Comparison of ENCODE assay signal across 8 mouse cellular contexts in genomic region chr19:31763951-31764800, GRCm38 (mm10). TPM values are rescaled to one million over a fixed set of nuclear protein-coding genes. Genes with fewer than 3 reads are reported as not detected.
DNase-seq lines count a peak whose midpoint lies in the region; ATAC-seq and TF ChIP-seq lines count a peak whose summit lies in the region.

No protein-coding gene starts in this region.

- peak overlapping the region; percentile 91 for H3K4me2 ChIP-seq in embryonic facial prominence, embryonic 12.5 days (replicated peaks)
- H3K4me2 ChIP-seq in heart, embryonic 12.5 days, result peak overlapping the region; percentile 82
- H3K4me2 ChIP-seq in kidney, embryonic 14.5 days (replicated peaks; ENCODE audit: low read depth, low read length), result peak overlapping the region; percentile 92
- H3K4me2 ChIP-seq in lung, postnatal 0 days (replicated peaks; ENCODE audit: low read depth, low read length), result peak overlapping the region; percentile 81

- under 1% methylated on average over 56 of the region's 56 CpGs for WGBS in embryonic facial prominence, embryonic 12.5 days
- under 1% methylated on average over 56 of the region's 56 CpGs for WGBS in heart, embryonic 12.5 days
- under 1% methylated on average over 56 of the region's 56 CpGs for WGBS in kidney, embryonic 14.5 days
- 1% methylated on average over 53 of the region's 56 CpGs for WGBS in lung, postnatal 0 days

- peaks cover 24% of the 10 kb centered on the region for H3K4me1 ChIP-seq in embryonic facial prominence, embryonic 12.5 days
- H3K4me1 ChIP-seq in heart, embryonic 12.5 days (replicated peaks), result peaks cover 20% of the 10 kb centered on the region
- H3K4me1 ChIP-seq in kidney, embryonic 14.5 days (ENCODE audit: control insufficient read depth, insufficient read depth, low read length), result peaks cover 14% of the 10 kb centered on the region
- no peaks in the 10 kb centered on the region for H3K4me1 ChIP-seq in lung, postnatal 0 days (ENCODE audit: insufficient read depth, low read depth, low read length)

- H3K36me3 ChIP-seq in embryonic facial prominence, embryonic 12.5 days, result no peaks in the 10 kb centered on the region
- no peaks in the 10 kb centered on the region for H3K36me3 ChIP-seq in heart, embryonic 12.5 days
- H3K36me3 ChIP-seq in kidney, embryonic 14.5 days (ENCODE audit: control insufficient read depth, insufficient read depth, low read length), result no peaks in the 10 kb centered on the region
- no peaks in the 10 kb centered on the region for H3K36me3 ChIP-seq in lung, postnatal 0 days (ENCODE audit: insufficient read depth, low read length)

- H3K9ac ChIP-seq in embryonic facial prominence, embryonic 12.5 days, result peak overlapping the region; percentile 65
- H3K9ac ChIP-seq in heart, embryonic 12.5 days, result peak overlapping the region; percentile 83
- H3K9ac ChIP-seq in kidney, embryonic 14.5 days (ENCODE audit: low read depth, low read length), result peak overlapping the region; percentile 60
- H3K9ac ChIP-seq in lung, postnatal 0 days (replicated peaks; ENCODE audit: low read depth), result peak overlapping the region; percentile 54

- H3K9me3 ChIP-seq in embryonic facial prominence, embryonic 12.5 days, result no peaks in the 10 kb centered on the region
- no peaks in the 10 kb centered on the region for H3K9me3 ChIP-seq in heart, embryonic 12.5 days (replicated peaks)
- no peaks in the 10 kb centered on the region for H3K9me3 ChIP-seq in kidney, embryonic 14.5 days (ENCODE audit: control insufficient read depth, low read length)
- H3K9me3 ChIP-seq in lung, postnatal 0 days (ENCODE audit: low read length), result no peaks in the 10 kb centered on the region

- peak overlapping the region; percentile 69 for H3K27ac ChIP-seq in embryonic facial prominence, embryonic 12.5 days
- H3K27ac ChIP-seq in heart, embryonic 12.5 days (ENCODE audit: poor library complexity, severe bottlenecking), result peak overlapping the region; percentile 95
- H3K27ac ChIP-seq in kidney, embryonic 14.5 days (ENCODE audit: low read depth, low read length), result peak overlapping the region; percentile 73; the same call in 1 of the 2 replicates
- H3K27ac ChIP-seq in lung, postnatal 0 days (ENCODE audit: low read length), result peak overlapping the region; percentile 81

- peak overlapping the region; percentile 64 for H3K4me3 ChIP-seq in embryonic facial prominence, embryonic 12.5 days
- peak overlapping the region; percentile 78 for H3K4me3 ChIP-seq in heart, embryonic 12.5 days
- H3K4me3 ChIP-seq in kidney, embryonic 14.5 days (ENCODE audit: low read length), result peak overlapping the region; percentile 65
- H3K4me3 ChIP-seq in lung, postnatal 0 days (ENCODE audit: low read depth, low read length), result peak overlapping the region; percentile 73

- 0 out of 2 replicates have a peak, but pooled peaks have one; percentile 26 for ATAC-seq in embryonic facial prominence, embryonic 12.5 days (ENCODE audit: insufficient number of reproducible peaks, insufficient read depth, low FRiP score, low TSS enrichment)
- peak; percentile 71 for ATAC-seq in heart, embryonic 12.5 days (ENCODE audit: insufficient number of reproducible peaks, low FRiP score)
- ATAC-seq in kidney, embryonic 14.5 days (ENCODE audit: low FRiP score, low TSS enrichment), result peak; percentile 36
- peak; percentile 43 for ATAC-seq in lung, postnatal 0 days

- TF ChIP-seq EP300 in lung, postnatal 0 days (IDR thresholded peaks at IDR 0.05), result no peak

- peak; percentile 54 for TF ChIP-seq CTCF in lung, postnatal 0 days (IDR thresholded peaks at IDR 0.05)

- peak; percentile 11 to 33 for DNase-seq in urinary bladder, adult 18-20 months (ENCODE audit: low spot score in 2 of 2)
- no peak for DNase-seq in urinary bladder, postnatal 10 days (ENCODE audit: low spot score)
- DNase-seq in lung, postnatal 0 days (ENCODE audit: low spot score), result peak; percentile 70
- peak; percentile 47 for DNase-seq in retina, embryonic 14.5 days (ENCODE audit: low spot score)
- DNase-seq in spleen, adult 12 weeks (ENCODE audit: low spot score), result no peak

- no peaks in the 10 kb centered on the region for H3K27me3 ChIP-seq in embryonic facial prominence, embryonic 12.5 days
- H3K27me3 ChIP-seq in heart, embryonic 12.5 days (replicated peaks), result no peaks in the 10 kb centered on the region
- H3K27me3 ChIP-seq in kidney, embryonic 14.5 days (ENCODE audit: control insufficient read depth, insufficient read depth, low read length), result no peaks in the 10 kb centered on the region
- H3K27me3 ChIP-seq in lung, postnatal 0 days (replicated peaks; ENCODE audit: insufficient read depth, low read length), result no peaks in the 10 kb centered on the region

RNA-seq across cellular contexts. Expression of gene Prkg1, which starts 0.7 kb away (rescaled TPM):
- 15.2 and 16.8 TPM in 2 replicates for polyA plus RNA-seq in embryonic facial prominence, embryonic 12.5 days (2016; fragmentation: Nextera tagmentation; extraction: Ambion mirVana)
- 10.7 and 11.5 TPM in 2 replicates for polyA plus RNA-seq in heart, embryonic 12.5 days (2016; fragmentation: Nextera tagmentation; extraction: Ambion mirVana)
- polyA plus RNA-seq in kidney, embryonic 14.5 days (2014; fragmentation: Nextera tagmentation; extraction: Ambion mirVana), result 1.9 and 2.1 TPM in 2 replicates
- 4.8 and 5.2 TPM in 2 replicates for polyA plus RNA-seq in lung, postnatal 0 days (2015; fragmentation: Nextera tagmentation; extraction: Ambion mirVana)

Comparison
In these comparisons a context has a peak if more than half of its experiments do, and no peak if none do; other contexts are left out.
1. DNase-seq: peak in urinary bladder, adult 18-20 months (2 of 2), lung, postnatal 0 days (single experiment) and retina, embryonic 14.5 days (single experiment); none in urinary bladder, postnatal 10 days (single experiment) and spleen, adult 12 weeks (single experiment).
2. Peak in every context shown above with its lines, with median percentiles within 50 percentile points of each other: ATAC-seq, H3K27ac ChIP-seq, H3K4me2 ChIP-seq, H3K4me3 ChIP-seq and H3K9ac ChIP-seq.